Mouse (Mus musculus) stomach, embryonic 16.5 days (tissue): ENCODE data around the gene Dgcr6. TPM values are rescaled to one million over a fixed set of nuclear protein-coding genes. Genes with fewer than 3 reads are reported as not detected.

Experiments
- polyA plus RNA-seq: library from polyadenylated mRNA; unstranded; fragments of >200 nt; fragmentation: Nextera tagmentation; extraction: Ambion mirVana; gene quantifications from 2 replicates; pipeline ENCODE4 v1.2.1, GENCODE M21; 2015

Gene Dgcr6
- polyA plus RNA-seq, 1 experiment from 2014 or later: 69.2 TPM

Other genes starting within 250 kb of the Dgcr6 start
- gene B830017H08Rik, start 219.7 kb upstream of the Dgcr6 start, polyA plus RNA-seq: not detected in 2 replicates
- gene Car15, start 214.5 kb upstream of the Dgcr6 start, polyA plus RNA-seq: 2.4 and 3.7 TPM in 2 replicates
- 0.32 and 0.46 TPM in 2 replicates for gene Gm20518, start 161.2 kb upstream of the Dgcr6 start, polyA plus RNA-seq
- gene Tssk1, start 158.6 kb upstream of the Dgcr6 start, polyA plus RNA-seq: 0.04 TPM in 1 of 2 replicates, not detected in the other
- gene Dgcr2, start 154.3 kb upstream of the Dgcr6 start, polyA plus RNA-seq: 80.6 and 88.8 TPM in 2 replicates
- gene Tssk2, start 154.2 kb upstream of the Dgcr6 start, polyA plus RNA-seq: not detected in 2 replicates
- 31.3 and 33.7 TPM in 2 replicates for gene Ess2, start 141.5 kb upstream of the Dgcr6 start, polyA plus RNA-seq
- gene Gsc2, start 137.8 kb upstream of the Dgcr6 start, polyA plus RNA-seq: not detected in 2 replicates
- 117 and 125 TPM in 2 replicates for gene Slc25a1, start 124.6 kb upstream of the Dgcr6 start, polyA plus RNA-seq
- not detected in 2 replicates for gene Vpreb2, start 72.4 kb upstream of the Dgcr6 start, polyA plus RNA-seq
- gene Prodh, start 37.3 kb downstream of the Dgcr6 start, polyA plus RNA-seq: 15.3 and 17.8 TPM in 2 replicates
- 0.84 and 1.0 TPM in 2 replicates for gene Rtn4r, start 74.8 kb downstream of the Dgcr6 start, polyA plus RNA-seq
- not detected in 2 replicates for gene Ccdc188, start 165.0 kb downstream of the Dgcr6 start, polyA plus RNA-seq
- 5.0 and 6.9 TPM in 2 replicates for gene Zdhhc8, start 182.3 kb downstream of the Dgcr6 start, polyA plus RNA-seq
- gene Trmt2a, start 195.8 kb downstream of the Dgcr6 start, polyA plus RNA-seq: 98.8 and 99.1 TPM in 2 replicates
- gene Ranbp1, start 195.9 kb downstream of the Dgcr6 start, polyA plus RNA-seq: 370 and 425 TPM in 2 replicates
- not detected in 2 replicates for gene Gm49776, start 205.5 kb downstream of the Dgcr6 start, polyA plus RNA-seq
- 23.3 and 25.9 TPM in 2 replicates for gene Dgcr8, start 236.4 kb downstream of the Dgcr6 start, polyA plus RNA-seq